Mouse (Mus musculus): ENCODE results near the gene Stard10. TPM values are rescaled to one million over a fixed set of nuclear protein-coding genes. Genes with fewer than 3 reads are reported as not detected.

The Stard10 gene
- polyA plus RNA-seq, 1 experiment = 114 TPM

DNA sequence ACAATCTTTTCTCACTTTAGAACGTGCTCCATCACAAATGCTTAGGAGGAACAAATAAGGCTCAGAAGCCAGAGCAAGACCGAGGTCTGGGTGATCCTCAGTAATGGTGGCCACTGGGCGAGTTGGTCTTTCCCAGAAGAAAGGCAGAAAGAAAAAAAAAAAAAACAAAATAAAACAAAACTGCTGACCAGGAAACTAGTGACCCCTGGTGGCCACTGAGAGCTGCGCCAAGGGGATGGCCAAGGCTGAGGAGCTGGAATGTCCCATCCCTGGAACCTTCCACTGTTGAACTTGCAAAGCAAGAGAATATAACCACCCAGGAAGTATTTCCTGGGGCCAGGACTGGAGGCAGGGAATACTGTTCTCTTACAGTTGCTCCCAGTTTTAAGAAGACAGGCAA lies 28.4 kb upstream of the Stard10 start:
- Histone ChIP-seq H3K4me3 (replicated peaks; ENCODE audit: control insufficient read depth, low read depth, low read length) (no peak overlapping the region), H3K27ac (ENCODE audit: control insufficient read depth, insufficient read depth, low read depth, low read length, poor library complexity) (no peak overlapping the region), H3K4me1 (ENCODE audit: control insufficient read depth, insufficient read depth, low read length) (no peaks in the 10 kb centered on the region)
- WGBS = 58% methylated on average over 4 of the region's 4 CpGs
- TF ChIP-seq CTCF (IDR thresholded peaks at IDR 0.05; ENCODE audit: control insufficient read depth, insufficient read depth, low read length) = peak; percentile 66
- no peak for TF ChIP-seq POLR2A (IDR thresholded peaks at IDR 0.05; ENCODE audit: borderline replicate concordance, control insufficient read depth, low read depth, low read length)

DNA sequence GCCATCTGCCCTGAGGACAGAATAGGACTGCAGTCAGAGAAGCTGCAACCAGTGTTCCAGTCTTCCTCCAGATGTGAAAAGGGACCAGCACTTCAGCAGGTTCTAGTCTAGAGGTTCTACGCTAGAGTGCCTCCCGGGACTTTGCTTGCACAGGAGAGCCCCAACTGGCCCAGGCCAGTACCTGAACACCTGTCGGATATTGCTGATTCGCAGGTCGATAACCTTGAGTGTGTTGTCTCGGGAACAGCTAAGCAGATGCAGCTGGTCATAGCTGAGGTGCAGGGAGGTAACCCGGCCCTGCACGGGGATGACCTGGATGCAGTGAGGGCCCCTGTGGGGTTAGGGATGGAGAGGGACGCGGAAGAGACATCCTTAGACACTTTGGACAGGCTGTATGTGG lies 26.5 kb upstream of the Stard10 start:
- TF ChIP-seq CTCF (IDR thresholded peaks at IDR 0.05; ENCODE audit: control insufficient read depth, insufficient read depth, low read length) (no peak), POLR2A (IDR thresholded peaks at IDR 0.05; ENCODE audit: borderline replicate concordance, control insufficient read depth, low read depth, low read length) (no peak)
- Histone ChIP-seq H3K4me3 (replicated peaks; ENCODE audit: control insufficient read depth, low read depth, low read length) (no peak overlapping the region), H3K27ac (ENCODE audit: control insufficient read depth, insufficient read depth, low read depth, low read length, poor library complexity) (no peak overlapping the region), H3K4me1 (ENCODE audit: control insufficient read depth, insufficient read depth, low read length) (no peaks in the 10 kb centered on the region)
- 90% methylated on average over 10 of the region's 10 CpGs for WGBS

DNA sequence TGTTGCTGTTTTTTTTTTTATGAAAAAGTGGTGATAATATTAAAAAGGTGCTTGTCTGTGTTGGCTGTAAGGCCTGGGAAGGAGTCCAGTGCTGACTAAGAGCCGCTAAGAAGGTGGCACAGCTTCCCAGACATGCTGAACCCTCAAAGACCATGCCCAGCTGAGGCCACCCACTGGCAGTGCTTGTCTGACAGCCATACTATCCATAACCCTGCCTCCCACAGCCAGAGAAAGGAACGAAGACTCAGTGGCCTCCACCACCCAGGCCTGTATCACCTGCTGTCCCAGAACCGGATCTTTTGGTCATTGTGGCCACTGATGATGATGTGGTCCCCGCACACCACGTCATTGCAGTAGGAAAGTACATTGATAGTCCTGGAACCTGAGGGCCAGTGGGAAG lies 25.7 kb upstream of the Stard10 start:
- 89% methylated on average over 5 of the region's 5 CpGs for WGBS
- TF ChIP-seq POLR2A (IDR thresholded peaks at IDR 0.05; ENCODE audit: borderline replicate concordance, control insufficient read depth, low read depth, low read length) = no peak
- no peak for TF ChIP-seq CTCF (IDR thresholded peaks at IDR 0.05; ENCODE audit: control insufficient read depth, insufficient read depth, low read length)
- Histone ChIP-seq H3K4me3 (replicated peaks; ENCODE audit: control insufficient read depth, low read depth, low read length) (no peak overlapping the region), H3K27ac (ENCODE audit: control insufficient read depth, insufficient read depth, low read depth, low read length, poor library complexity) (no peak overlapping the region), H3K4me1 (ENCODE audit: control insufficient read depth, insufficient read depth, low read length) (no peaks in the 10 kb centered on the region)

DNA sequence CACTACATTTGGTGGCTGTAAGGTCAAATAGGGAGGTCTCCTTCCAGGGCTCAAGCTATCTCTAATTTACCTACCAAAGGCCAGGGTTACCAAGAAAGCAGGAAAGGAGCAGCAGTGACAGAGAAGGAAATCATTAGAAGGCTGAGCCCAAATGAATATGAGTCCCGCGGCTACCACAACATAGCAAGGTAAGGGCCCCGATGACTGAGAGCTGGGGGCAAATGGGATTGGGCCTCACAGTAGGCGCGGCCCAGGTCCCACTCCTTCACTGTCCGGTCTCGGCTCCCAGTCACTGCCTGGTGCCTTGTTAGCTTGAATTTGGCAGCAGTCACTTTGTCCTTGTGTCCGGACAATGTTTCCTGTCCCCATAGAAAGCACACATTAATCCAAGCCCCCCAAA lies 25.2 kb upstream of the Stard10 start:
- no peaks in the 10 kb centered on the region for H3K4me1 ChIP-seq (ENCODE audit: control insufficient read depth, insufficient read depth, low read length)
- 84% methylated on average over 8 of the region's 8 CpGs for WGBS
- TF ChIP-seq CTCF (IDR thresholded peaks at IDR 0.05; ENCODE audit: control insufficient read depth, insufficient read depth, low read length) = no peak
- TF ChIP-seq POLR2A (IDR thresholded peaks at IDR 0.05; ENCODE audit: borderline replicate concordance, control insufficient read depth, low read depth, low read length) = no peak
- H3K4me3 ChIP-seq (replicated peaks; ENCODE audit: control insufficient read depth, low read depth, low read length) = no peak overlapping the region
- no peak overlapping the region for H3K27ac ChIP-seq (ENCODE audit: control insufficient read depth, insufficient read depth, low read depth, low read length, poor library complexity)

DNA sequence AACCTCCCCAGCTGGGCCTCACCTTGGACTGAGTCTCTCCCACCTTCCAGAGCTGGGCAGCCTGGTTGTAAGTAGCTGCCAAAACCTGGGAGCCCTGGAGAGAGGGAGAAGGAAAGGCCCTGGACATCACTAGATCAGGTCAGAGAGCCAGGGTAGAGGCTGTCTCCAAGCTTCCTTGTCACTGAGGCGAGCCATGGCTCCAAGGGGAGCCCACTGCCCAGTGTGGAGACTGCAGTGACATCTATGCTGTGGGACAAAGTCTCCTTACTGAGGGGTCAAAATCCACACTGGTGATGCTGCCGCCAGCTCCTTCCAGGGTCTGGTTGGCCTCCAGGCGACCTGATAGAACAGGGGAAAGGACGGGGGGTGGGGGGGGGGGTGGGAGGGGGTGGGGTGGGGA lies 24.8 kb upstream of the Stard10 start:
- TF ChIP-seq CTCF (IDR thresholded peaks at IDR 0.05; ENCODE audit: control insufficient read depth, insufficient read depth, low read length) = no peak
- TF ChIP-seq POLR2A (IDR thresholded peaks at IDR 0.05; ENCODE audit: borderline replicate concordance, control insufficient read depth, low read depth, low read length) = no peak
- H3K27ac ChIP-seq (ENCODE audit: control insufficient read depth, insufficient read depth, low read depth, low read length, poor library complexity) = no peak overlapping the region
- WGBS = 63% methylated on average over 4 of the region's 4 CpGs
- H3K4me1 ChIP-seq (ENCODE audit: control insufficient read depth, insufficient read depth, low read length) = no peaks in the 10 kb centered on the region
- no peak overlapping the region for H3K4me3 ChIP-seq (replicated peaks; ENCODE audit: control insufficient read depth, low read depth, low read length)

DNA sequence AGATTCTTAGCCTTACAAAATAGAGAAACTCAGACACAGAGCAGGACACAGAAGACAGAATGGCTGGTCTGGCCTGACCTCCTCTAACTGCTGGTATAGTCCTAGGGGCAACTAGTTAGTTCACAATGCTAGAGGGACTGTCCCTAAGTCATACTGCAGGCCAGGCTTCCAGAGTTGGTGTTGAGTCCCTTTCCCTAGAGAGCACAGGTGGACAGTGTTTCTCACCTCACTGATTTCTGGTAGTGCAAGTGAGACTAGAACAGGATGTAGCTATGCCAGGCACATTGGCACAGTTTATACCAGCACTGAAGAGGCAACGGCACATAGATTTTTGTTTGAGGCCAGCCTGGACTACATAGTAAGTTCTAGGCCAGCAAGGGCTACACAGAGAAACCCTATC lies 24.2 kb upstream of the Stard10 start:
- Histone ChIP-seq H3K4me1 (ENCODE audit: control insufficient read depth, insufficient read depth, low read length) (no peaks in the 10 kb centered on the region), H3K4me3 (replicated peaks; ENCODE audit: control insufficient read depth, low read depth, low read length) (no peak overlapping the region)
- 85% methylated on average over 1 of the region's 1 CpGs for WGBS

DNA sequence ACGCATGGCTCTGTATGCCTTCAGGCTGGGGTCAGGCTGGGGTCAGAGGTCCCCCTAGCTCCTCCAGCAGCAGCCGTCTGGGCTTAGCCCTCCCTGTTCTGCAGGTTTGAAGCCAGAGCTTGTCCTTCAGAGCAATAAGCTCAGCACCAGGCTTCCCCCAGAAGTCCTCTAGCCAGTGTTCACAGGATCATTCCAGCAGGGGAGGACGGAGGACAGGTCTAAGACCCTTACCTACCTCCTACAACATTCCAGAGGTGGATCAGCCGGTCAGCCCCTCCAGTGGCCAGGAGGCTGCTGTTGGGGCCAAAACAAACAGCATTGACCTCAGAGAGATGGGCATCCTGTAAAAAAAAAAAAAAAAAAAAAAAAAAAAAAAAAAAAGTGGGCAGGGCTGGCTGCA lies 23.7 kb upstream of the Stard10 start:
- H3K27ac ChIP-seq (ENCODE audit: control insufficient read depth, insufficient read depth, low read depth, low read length, poor library complexity) = no peak overlapping the region
- WGBS = 88% methylated on average over 4 of the region's 4 CpGs
- TF ChIP-seq CTCF (IDR thresholded peaks at IDR 0.05; ENCODE audit: control insufficient read depth, insufficient read depth, low read length) = no peak
- no peak for TF ChIP-seq POLR2A (IDR thresholded peaks at IDR 0.05; ENCODE audit: borderline replicate concordance, control insufficient read depth, low read depth, low read length)

More for the DNA sequence above, 24.2 kb upstream of the Stard10 start:
- no peak for TF ChIP-seq CTCF (IDR thresholded peaks at IDR 0.05; ENCODE audit: control insufficient read depth, insufficient read depth, low read length)
- no peak for TF ChIP-seq POLR2A (IDR thresholded peaks at IDR 0.05; ENCODE audit: borderline replicate concordance, control insufficient read depth, low read depth, low read length)
- no peak overlapping the region for H3K27ac ChIP-seq (ENCODE audit: control insufficient read depth, insufficient read depth, low read depth, low read length, poor library complexity)

DNA sequence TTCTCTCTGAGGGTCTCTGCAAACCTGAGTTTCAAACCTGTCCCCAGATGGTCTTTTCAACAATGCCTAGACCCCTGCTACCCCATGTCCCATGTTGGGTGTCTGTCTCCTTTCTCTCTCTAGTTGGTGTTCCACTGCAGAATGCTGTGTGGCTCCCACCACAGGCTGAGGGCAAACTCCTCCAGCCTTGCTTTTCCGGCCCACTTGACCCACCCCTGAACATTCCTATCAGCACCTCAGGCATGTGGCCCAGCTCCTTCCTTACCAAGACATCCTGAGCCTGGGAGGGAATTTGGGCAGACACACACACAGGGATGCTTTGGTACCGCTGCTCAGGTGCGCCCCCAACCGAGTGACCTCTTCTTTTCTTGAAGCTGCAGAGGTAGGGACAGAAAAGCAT lies 23.3 kb upstream of the Stard10 start:
- TF ChIP-seq CTCF (IDR thresholded peaks at IDR 0.05; ENCODE audit: control insufficient read depth, insufficient read depth, low read length) (no peak), POLR2A (IDR thresholded peaks at IDR 0.05; ENCODE audit: borderline replicate concordance, control insufficient read depth, low read depth, low read length) (no peak)
- H3K4me3 ChIP-seq (replicated peaks; ENCODE audit: control insufficient read depth, low read depth, low read length) = no peak overlapping the region
- no peak overlapping the region for H3K27ac ChIP-seq (ENCODE audit: control insufficient read depth, insufficient read depth, low read depth, low read length, poor library complexity)
- H3K4me1 ChIP-seq (ENCODE audit: control insufficient read depth, insufficient read depth, low read length) = no peaks in the 10 kb centered on the region
- 85% methylated on average over 4 of the region's 4 CpGs for WGBS

More for the DNA sequence above, 23.7 kb upstream of the Stard10 start:
- no peak overlapping the region for H3K4me3 ChIP-seq (replicated peaks; ENCODE audit: control insufficient read depth, low read depth, low read length)
- no peaks in the 10 kb centered on the region for H3K4me1 ChIP-seq (ENCODE audit: control insufficient read depth, insufficient read depth, low read length)

DNA sequence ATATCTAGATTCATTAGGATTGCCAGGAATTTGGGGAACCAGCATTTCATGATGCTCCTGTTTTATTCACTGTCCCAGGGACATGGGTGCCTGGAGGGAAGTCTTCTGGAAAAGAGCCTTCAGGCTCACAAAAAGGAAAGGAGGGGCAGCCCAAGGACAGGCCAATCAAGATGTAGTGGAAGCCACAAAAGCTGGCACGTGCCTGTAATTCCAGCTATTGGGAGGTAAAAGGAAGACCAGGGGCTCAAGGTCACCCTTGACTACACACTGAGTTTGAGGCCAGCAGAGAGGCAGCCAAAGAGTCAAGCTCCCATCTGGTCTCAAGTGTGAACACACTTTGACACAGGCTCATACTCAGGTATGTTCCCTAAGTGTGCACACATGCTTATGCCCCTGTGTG lies 21.4 kb upstream of the Stard10 start:
- Histone ChIP-seq H3K4me3 (replicated peaks; ENCODE audit: control insufficient read depth, low read depth, low read length) (no peak overlapping the region), H3K27ac (ENCODE audit: control insufficient read depth, insufficient read depth, low read depth, low read length, poor library complexity) (no peak overlapping the region), H3K4me1 (ENCODE audit: control insufficient read depth, insufficient read depth, low read length) (peaks cover 2% of the 10 kb centered on the region; the same call in 1 of the 2 replicates)
- no peak for TF ChIP-seq CTCF (IDR thresholded peaks at IDR 0.05; ENCODE audit: control insufficient read depth, insufficient read depth, low read length)
- TF ChIP-seq POLR2A (IDR thresholded peaks at IDR 0.05; ENCODE audit: borderline replicate concordance, control insufficient read depth, low read depth, low read length) = no peak
- 74% methylated on average over 1 of the region's 1 CpGs for WGBS

Measured in bone marrow, adult 2 months (tissue).